Mouse (Mus musculus): ENCODE measurements around the gene Tcf20.

- TF ChIP-seq CHD2 (IDR thresholded peaks at IDR 0.05; ENCODE audit: low read depth, low read length) (no peak), HCFC1 (IDR thresholded peaks at IDR 0.05; ENCODE audit: borderline replicate concordance, insufficient read depth, low read length) (no peak), ZNF384 (IDR thresholded peaks at IDR 0.05; ENCODE audit: low read depth, low read length) (no peak), MAFK (IDR thresholded peaks at IDR 0.05; ENCODE audit: insufficient read depth, low read depth, low read length) (no peak)
These were observed 7.6 kb upstream of the Tcf20 start for GRCm38 (mm10) chr15:82995239-82995638.
